Mouse (Mus musculus): Measurements from ENCODE around the gene Tmem131. TPM values are rescaled to one million over a fixed set of nuclear protein-coding genes. Genes with fewer than 3 reads are reported as not detected.
"Not testable (repeated sequence)": the region's sequence is repeated elsewhere in the genome, so short reads cannot be mapped to it uniquely, and the experiment has no call there.

Tmem131 gene
- polyA plus RNA-seq, 1 experiment from 2014 or later = 6.0 TPM

GRCm38 (mm10) chr1:36834090-36834489 lies 109.4 kb downstream of the Tmem131 start:
- DNase-seq (ENCODE audit: low spot score) = no peak
- ATAC-seq = no peak
- Histone ChIP-seq H3K4me2 (replicated peaks; ENCODE audit: low read depth, low read length) (no peak overlapping the region), H3K27me3 (replicated peaks; ENCODE audit: insufficient read depth, low read length) (no peaks in the 10 kb centered on the region), H3K9me3 (ENCODE audit: low read length) (no peaks in the 10 kb centered on the region), H3K4me3 (ENCODE audit: low read depth, low read length) (no peak overlapping the region), H3K36me3 (ENCODE audit: insufficient read depth, low read length) (peaks cover 11% of the 10 kb centered on the region; the same call in 1 of the 2 replicates), H3K4me1 (ENCODE audit: insufficient read depth, low read depth, low read length) (no peaks in the 10 kb centered on the region), H3K9ac (replicated peaks; ENCODE audit: low read depth) (no peak overlapping the region), H3K27ac (ENCODE audit: low read length) (no peak overlapping the region)
- TF ChIP-seq CTCF (IDR thresholded peaks at IDR 0.05) (no peak), EP300 (IDR thresholded peaks at IDR 0.05) (no peak)
- 96% methylated on average over 7 of the region's 7 CpGs for WGBS

DNA sequence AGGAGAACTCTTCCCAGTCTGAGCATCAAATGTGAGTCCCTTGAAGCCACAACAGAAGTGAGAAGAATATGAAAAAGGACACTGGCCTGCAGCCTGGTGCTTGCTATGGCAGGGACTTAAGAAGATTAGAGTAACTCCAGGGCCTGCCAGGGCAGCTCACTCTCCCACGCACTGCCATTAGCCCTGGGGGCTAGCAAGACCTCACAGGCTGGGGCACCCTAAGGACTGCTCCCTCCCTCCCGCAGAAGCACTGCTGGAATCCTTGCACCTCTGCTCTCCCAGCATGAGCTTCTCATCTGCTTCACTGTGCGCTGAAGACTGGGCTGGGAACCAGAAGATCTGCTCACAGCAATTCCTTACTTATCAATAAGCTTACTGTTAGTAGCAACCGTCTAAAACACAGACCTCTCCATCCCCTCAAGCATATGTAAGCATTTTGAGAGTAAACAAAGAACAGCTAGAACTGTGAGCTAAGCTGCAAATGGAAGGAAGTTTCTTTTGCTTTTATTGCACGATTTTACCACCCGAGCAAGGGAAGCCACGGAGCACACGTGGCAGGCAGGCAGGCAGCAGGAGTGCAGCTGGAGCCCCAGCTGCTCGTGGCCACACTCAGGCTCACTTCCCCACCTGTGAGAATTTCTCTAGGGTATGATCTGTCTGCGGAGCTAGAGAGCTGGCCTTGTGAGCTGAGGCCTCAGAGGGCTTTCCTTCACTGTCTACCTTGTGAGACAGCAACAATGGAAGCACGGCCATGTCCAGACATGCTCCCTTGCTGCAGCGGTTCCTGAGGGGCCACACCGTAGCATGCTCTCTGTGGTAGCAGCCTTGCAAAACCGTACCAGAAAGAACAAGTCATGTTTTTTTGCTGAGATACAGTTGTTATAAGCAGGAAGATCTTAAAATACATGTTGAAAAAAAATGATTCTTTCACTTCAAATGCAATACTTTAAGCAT lies 112.3 kb downstream of the Tmem131 start:
- ATAC-seq (no peak), DNase-seq (ENCODE audit: low spot score) (no peak)
- H3K9me3 ChIP-seq (ENCODE audit: low read length) = no peaks in the 10 kb centered on the region
- no peak overlapping the region for H3K27ac ChIP-seq (ENCODE audit: low read length)
- 68% methylated on average over 14 of the region's 14 CpGs for WGBS
- H3K36me3 ChIP-seq (ENCODE audit: insufficient read depth, low read length) = peaks cover 22% of the 10 kb centered on the region
- H3K4me1 ChIP-seq (ENCODE audit: insufficient read depth, low read depth, low read length) = no peaks in the 10 kb centered on the region
- no peaks in the 10 kb centered on the region for H3K27me3 ChIP-seq (replicated peaks; ENCODE audit: insufficient read depth, low read length)
- H3K4me3 ChIP-seq (ENCODE audit: low read depth, low read length) = no peak overlapping the region
- no peak overlapping the region for H3K9ac ChIP-seq (replicated peaks; ENCODE audit: low read depth)
- H3K4me2 ChIP-seq (replicated peaks; ENCODE audit: low read depth, low read length) = no peak overlapping the region
- TF ChIP-seq CTCF (IDR thresholded peaks at IDR 0.05) (no peak), EP300 (IDR thresholded peaks at IDR 0.05) (no peak)

- 90% methylated on average over 5 of the region's 5 CpGs for WGBS
- Histone ChIP-seq H3K4me1 (ENCODE audit: insufficient read depth, low read depth, low read length) (no peaks in the 10 kb centered on the region), H3K27me3 (replicated peaks; ENCODE audit: insufficient read depth, low read length) (no peaks in the 10 kb centered on the region), H3K4me2 (replicated peaks; ENCODE audit: low read depth, low read length) (no peak overlapping the region), H3K9me3 (ENCODE audit: low read length) (no peaks in the 10 kb centered on the region), H3K27ac (ENCODE audit: low read length) (no peak overlapping the region), H3K9ac (replicated peaks; ENCODE audit: low read depth) (no peak overlapping the region), H3K36me3 (ENCODE audit: insufficient read depth, low read length) (peaks cover 44% of the 10 kb centered on the region), H3K4me3 (ENCODE audit: low read depth, low read length) (no peak overlapping the region)
- ATAC-seq (no peak), DNase-seq (ENCODE audit: low spot score) (no peak)
- TF ChIP-seq EP300 (IDR thresholded peaks at IDR 0.05) = no peak
- no peak for TF ChIP-seq CTCF (IDR thresholded peaks at IDR 0.05)
Measured at GRCm38 (mm10) chr1:36824356-36824755, 119.1 kb downstream of the Tmem131 start.

GRCm38 (mm10) chr1:36821918-36822317 lies 121.5 kb downstream of the Tmem131 start:
- WGBS = 85% methylated on average over 4 of the region's 4 CpGs
- DNase-seq (ENCODE audit: low spot score); ATAC-seq; H3K27me3 ChIP-seq (replicated peaks; ENCODE audit: insufficient read depth, low read length); H3K4me1 ChIP-seq (ENCODE audit: insufficient read depth, low read depth, low read length); H3K4me2 ChIP-seq (replicated peaks; ENCODE audit: low read depth, low read length); H3K9me3 ChIP-seq (ENCODE audit: low read length); H3K4me3 ChIP-seq (ENCODE audit: low read depth, low read length); H3K27ac ChIP-seq (ENCODE audit: low read length); H3K9ac ChIP-seq (replicated peaks; ENCODE audit: low read depth): not testable (repeated sequence)
- peak; percentile 28 for TF ChIP-seq CTCF (IDR thresholded peaks at IDR 0.05)
- peaks cover 51% of the 10 kb centered on the region for H3K36me3 ChIP-seq (ENCODE audit: insufficient read depth, low read length)

DNA sequence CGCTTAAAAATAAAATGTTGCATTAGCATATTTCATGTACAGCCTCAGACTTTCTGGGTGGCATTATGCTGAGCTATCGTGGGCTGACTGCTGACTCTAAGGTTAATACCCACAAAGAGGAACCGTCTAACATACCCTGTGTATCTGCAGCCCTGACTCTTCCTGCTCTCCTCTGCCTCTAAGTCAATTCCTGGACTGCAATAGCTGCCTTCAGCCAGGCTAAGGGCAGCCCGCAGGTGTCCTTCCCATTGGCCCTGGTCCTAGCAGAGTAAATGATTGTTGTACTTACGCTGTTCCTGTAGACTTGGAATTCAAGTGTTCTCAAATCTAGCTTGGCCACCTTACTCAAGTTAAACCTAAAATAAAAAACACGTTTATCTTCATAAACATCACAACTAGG lies 128.3 kb downstream of the Tmem131 start:
- H3K36me3 ChIP-seq (ENCODE audit: insufficient read depth, low read length) = peaks cover 53% of the 10 kb centered on the region
- no peaks in the 10 kb centered on the region for H3K27me3 ChIP-seq (replicated peaks; ENCODE audit: insufficient read depth, low read length)
- TF ChIP-seq CTCF (IDR thresholded peaks at IDR 0.05) (no peak), EP300 (IDR thresholded peaks at IDR 0.05) (no peak)
- no peaks in the 10 kb centered on the region for H3K9me3 ChIP-seq (ENCODE audit: low read length)
- H3K4me2 ChIP-seq (replicated peaks; ENCODE audit: low read depth, low read length) = no peak overlapping the region
- WGBS = 85% methylated on average over 6 of the region's 6 CpGs
- H3K4me1 ChIP-seq (ENCODE audit: insufficient read depth, low read depth, low read length) = no peaks in the 10 kb centered on the region
- H3K4me3 ChIP-seq (ENCODE audit: low read depth, low read length) = no peak overlapping the region
- H3K27ac ChIP-seq (ENCODE audit: low read length) = no peak overlapping the region
- ATAC-seq (no peak), DNase-seq (ENCODE audit: low spot score) (no peak)
- H3K9ac ChIP-seq (replicated peaks; ENCODE audit: low read depth) = no peak overlapping the region

DNA sequence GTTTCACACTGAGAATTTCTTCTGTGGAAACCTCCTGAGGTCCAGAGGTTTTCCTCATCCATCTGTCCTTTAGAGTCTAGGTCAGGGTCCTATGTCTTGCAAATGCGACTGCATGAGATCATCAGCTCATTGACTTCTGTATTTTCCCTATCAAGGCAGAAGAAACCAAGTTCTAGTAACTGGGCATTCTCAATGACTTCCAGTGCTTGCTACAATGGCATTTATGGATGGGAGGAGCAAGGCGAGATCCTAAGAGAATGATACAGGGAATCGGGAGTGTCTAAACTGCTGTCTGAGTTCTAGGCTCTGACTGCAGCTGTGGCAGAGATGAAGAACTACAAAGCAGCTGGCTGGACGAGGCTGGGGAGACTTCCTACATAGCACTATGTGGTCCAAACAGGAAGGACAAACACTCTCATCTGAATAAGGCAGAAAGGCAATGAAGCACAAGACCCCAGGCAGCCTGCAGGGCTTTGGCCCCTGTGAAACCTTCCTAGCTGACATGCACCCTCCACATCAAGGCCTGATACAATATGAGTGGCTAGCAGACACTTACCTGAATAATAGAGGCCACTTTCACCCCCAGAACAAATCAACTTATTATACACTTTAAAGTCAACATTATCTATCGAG lies 129.1 kb downstream of the Tmem131 start:
- H3K9ac ChIP-seq (replicated peaks; ENCODE audit: low read depth) = no peak overlapping the region
- H3K9me3 ChIP-seq (ENCODE audit: low read length) = no peaks in the 10 kb centered on the region
- no peak overlapping the region for H3K4me3 ChIP-seq (ENCODE audit: low read depth, low read length)
- DNase-seq (ENCODE audit: low spot score) = no peak
- WGBS = 70% methylated on average over 5 of the region's 5 CpGs
- no peak for TF ChIP-seq EP300 (IDR thresholded peaks at IDR 0.05)
- no peak for TF ChIP-seq CTCF (IDR thresholded peaks at IDR 0.05)
- H3K4me1 ChIP-seq (ENCODE audit: insufficient read depth, low read depth, low read length) = no peaks in the 10 kb centered on the region
- H3K36me3 ChIP-seq (ENCODE audit: insufficient read depth, low read length) = peaks cover 51% of the 10 kb centered on the region
- H3K27ac ChIP-seq (ENCODE audit: low read length) = no peak overlapping the region
- H3K27me3 ChIP-seq (replicated peaks; ENCODE audit: insufficient read depth, low read length) = no peaks in the 10 kb centered on the region
- no peak overlapping the region for H3K4me2 ChIP-seq (replicated peaks; ENCODE audit: low read depth, low read length)
- ATAC-seq = no peak

Data from lung, postnatal 0 days (tissue).